Mouse (Mus musculus) lung, postnatal 0 days (tissue): ENCODE measurements around the gene Gm43738. TPM values are rescaled to one million over a fixed set of nuclear protein-coding genes. Genes with fewer than 3 reads are reported as not detected.

Source experiments
- ATAC-seq: fragments of 200-750 bp; cut with Nextera tagmentation; 2 replicates; pipeline ENCODE4 v1.8.0; 2017; ENCODE audit warnings: moderate library complexity
- DNase-seq: peaks from one replicate; pipeline ENCODE4 v3.0.0-alpha.2; 2016; ENCODE audit warnings: low spot score
- H3K27ac ChIP-seq: fragments of 300-500 bp; sonication (generic); 2 replicates; pipeline ENCODE4 v1.5.1; 2014; ENCODE audit warnings: antibody characterized with exemption, mild to moderate bottlenecking, low read length, mixed read lengths
- H3K27me3 ChIP-seq: fragments of 300-500 bp; sonication (generic); replicated peaks from 2 replicates; pipeline ENCODE4 v1.6.1; 2014; ENCODE audit warnings: low read length, mixed read lengths; ENCODE audit not compliant: insufficient read depth
- H3K36me3 ChIP-seq: fragments of 300-500 bp; sonication (generic); 2 replicates; pipeline ENCODE4 v1.6.1; 2014; ENCODE audit warnings: low read length, mixed read lengths; ENCODE audit not compliant: insufficient read depth
- H3K4me1 ChIP-seq: fragments of 300-500 bp; sonication (generic); 2 replicates; pipeline ENCODE4 v1.6.1; 2014; ENCODE audit warnings: antibody characterized with exemption, low read depth, low read length, mixed read lengths; ENCODE audit not compliant: insufficient read depth
- H3K4me2 ChIP-seq: fragments of 300-500 bp; sonication (generic); replicated peaks from 2 replicates; pipeline ENCODE4 v1.6.1; 2014; ENCODE audit warnings: low read depth, mild to moderate bottlenecking, low read length, moderate library complexity, mixed read lengths
- H3K4me3 ChIP-seq: fragments of 300-500 bp; sonication (generic); 2 replicates; pipeline ENCODE4 v1.5.1; 2014; ENCODE audit warnings: low read depth, low read length
- H3K9ac ChIP-seq: fragments of 300-500 bp; sonication (generic); replicated peaks from 2 replicates; pipeline ENCODE4 v1.6.1; 2014; ENCODE audit warnings: low read depth, mild to moderate bottlenecking
- H3K9me3 ChIP-seq: fragments of 300-500 bp; sonication (generic); 2 replicates; pipeline ENCODE4 v1.6.1; 2016; ENCODE audit warnings: low read length, mixed read lengths
- CTCF ChIP-seq: IDR thresholded peaks from 2 replicates; pipeline ENCODE4 v1.5.1; 2016; ENCODE audit warnings: antibody characterized with exemption, mild to moderate bottlenecking
- EP300 ChIP-seq: IDR thresholded peaks from 2 replicates; pipeline ENCODE4 v1.6.1; 2016; ENCODE audit warnings: antibody characterized with exemption, mild to moderate bottlenecking, control low read depth
- WGBS: fragments of 180-500 bp; shearing (Covaris S2); extraction: QIAGEN DNeasy Blood & Tissue Kit; methylation state at CpG from one replicate; pipeline ENCODE4 v1.1.7; 2014; 5-methylcytosine and 5-hydroxymethylcytosine counted together
- polyA plus RNA-seq: library from polyadenylated mRNA; unstranded; fragments of >200 nt; fragmentation: Nextera tagmentation; extraction: Ambion mirVana; gene quantifications from 2 replicates; pipeline ENCODE4 v1.2.1, GENCODE M21; 2015

The Gm43738 gene
- polyA plus RNA-seq, 1 experiment from 2014 or later: not detected

GRCm38 (mm10) chr3:89136365-89136764, 35.5 kb upstream of the Gm43738 start:
- Histone ChIP-seq H3K4me1 (no peaks in the 10 kb centered on the region), H3K27ac (no peak overlapping the region), H3K9me3 (no peaks in the 10 kb centered on the region), H3K9ac (no peak overlapping the region), H3K4me3 (no peak overlapping the region), H3K27me3 (no peaks in the 10 kb centered on the region), H3K4me2 (no peak overlapping the region), H3K36me3 (no peaks in the 10 kb centered on the region)
- ATAC-seq (peak; percentile 54; the same call in 1 of the 2 replicates), DNase-seq (no peak)
- 33% methylated on average over 9 of the region's 9 CpGs for WGBS
- TF ChIP-seq CTCF (peak; percentile 36), EP300 (no peak)

GRCm38 (mm10) chr3:89135958-89136357, 35.1 kb upstream of the Gm43738 start, which contains the start of gene Pklr:
Pklr (plus strand) TSS chr3:89136142.
- no peak within 1 kb of the TSS for H3K9ac ChIP-seq
- 65% methylated on average over 3 of the region's 3 CpGs for WGBS
- no peak within 1 kb of the TSS for H3K4me3 ChIP-seq
- ATAC-seq (no peak), DNase-seq (no peak)
- no peaks in the 10 kb centered on the region for H3K27me3 ChIP-seq
- no peak within 1 kb of the TSS for H3K27ac ChIP-seq
- no peak within 1 kb of the TSS for H3K4me2 ChIP-seq
- no peaks in the 10 kb centered on the region for H3K36me3 ChIP-seq
- TF ChIP-seq EP300 (no peak), CTCF (no peak)
- no peaks in the 10 kb centered on the region for H3K4me1 ChIP-seq
- no peaks in the 10 kb centered on the region for H3K9me3 ChIP-seq

DNA sequence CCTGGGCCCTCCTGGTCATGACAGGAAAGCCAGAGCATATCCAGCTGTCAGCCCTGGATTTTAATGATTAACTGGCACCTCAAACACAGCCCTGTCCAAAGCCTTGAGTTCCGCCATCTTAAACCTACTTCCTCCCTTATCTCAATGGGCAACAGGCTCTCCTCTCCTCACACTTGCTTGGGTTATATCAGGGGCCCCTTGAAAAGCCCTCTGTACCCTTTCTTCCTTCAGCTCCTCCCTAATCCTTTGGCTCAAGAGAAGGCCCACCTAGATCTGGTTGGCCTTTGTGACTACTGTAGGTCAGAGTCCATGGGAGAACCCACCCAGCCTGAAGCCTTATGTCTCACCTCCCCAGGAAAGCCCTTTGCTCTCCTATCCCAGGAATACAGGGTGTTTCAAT, 32.9 kb upstream of the Gm43738 start:
- H3K9ac ChIP-seq: no peak overlapping the region
- H3K4me2 ChIP-seq: no peak overlapping the region
- no peaks in the 10 kb centered on the region for H3K27me3 ChIP-seq
- no peaks in the 10 kb centered on the region for H3K4me1 ChIP-seq
- ATAC-seq (no peak), DNase-seq (no peak)
- no peak overlapping the region for H3K27ac ChIP-seq
- H3K4me3 ChIP-seq: no peak overlapping the region
- WGBS: 60% methylated on average over 1 of the region's 1 CpGs
- no peaks in the 10 kb centered on the region for H3K36me3 ChIP-seq
- H3K9me3 ChIP-seq: no peaks in the 10 kb centered on the region
- TF ChIP-seq CTCF (no peak), EP300 (no peak)

GRCm38 (mm10) chr3:89133063-89133450, 32.2 kb upstream of the Gm43738 start:
- WGBS: 70% methylated on average over 7 of the region's 7 CpGs
- H3K4me2 ChIP-seq: no peak overlapping the region
- DNase-seq (no peak), ATAC-seq (no peak)
- no peak overlapping the region for H3K9ac ChIP-seq
- no peaks in the 10 kb centered on the region for H3K9me3 ChIP-seq
- H3K4me3 ChIP-seq: no peak overlapping the region
- no peaks in the 10 kb centered on the region for H3K4me1 ChIP-seq
- TF ChIP-seq EP300: no peak
- TF ChIP-seq CTCF: no peak
- no peaks in the 10 kb centered on the region for H3K27me3 ChIP-seq
- no peak overlapping the region for H3K27ac ChIP-seq
- H3K36me3 ChIP-seq: no peaks in the 10 kb centered on the region

DNA sequence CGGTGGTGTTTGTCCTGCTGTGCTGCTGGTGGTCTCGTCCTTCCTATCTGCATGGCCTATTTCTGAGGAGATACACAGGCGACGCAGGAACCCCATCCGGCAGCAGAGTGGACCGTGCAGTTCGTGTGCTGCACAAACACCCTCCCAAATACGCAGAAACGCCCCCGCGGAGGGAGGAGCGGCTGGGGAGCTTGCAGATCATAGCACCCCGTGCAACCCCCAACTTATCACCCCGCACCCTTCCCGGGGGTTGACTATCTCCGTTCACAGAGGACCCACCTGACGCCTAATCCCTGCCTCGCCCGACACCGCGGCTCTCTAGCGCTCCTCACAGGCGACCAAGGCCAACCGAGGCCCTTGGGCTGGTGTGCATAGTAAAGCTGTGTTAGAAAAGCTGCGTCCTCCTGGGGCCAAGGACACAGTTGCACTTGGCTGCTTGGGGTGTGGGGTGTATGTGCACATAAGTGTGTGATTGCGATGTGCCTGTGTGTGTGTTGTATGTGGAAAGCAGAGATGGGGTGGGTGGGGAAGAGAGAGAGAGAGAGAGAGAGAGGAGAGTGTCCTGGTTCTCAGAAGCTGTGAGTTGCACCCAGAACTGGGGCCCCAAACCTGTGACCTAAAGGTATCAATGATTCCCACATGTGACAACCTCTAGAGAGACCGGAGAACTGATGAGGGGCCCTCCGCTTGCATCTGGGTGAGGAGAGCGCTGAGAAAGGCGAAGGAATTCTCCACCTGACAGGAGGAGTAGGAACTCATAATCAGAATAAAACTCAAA, 31.6 kb upstream of the Gm43738 start:
- no peak for TF ChIP-seq EP300
- TF ChIP-seq CTCF: peak; percentile 67
- 0 out of 2 replicates have a peak overlapping the region, but pooled peaks have one; percentile 8 for H3K4me3 ChIP-seq
- ATAC-seq (peak; percentile 37; the same call in 1 of the 2 replicates), DNase-seq (peak; percentile 42)
- no peak overlapping the region for H3K27ac ChIP-seq
- H3K27me3 ChIP-seq: no peaks in the 10 kb centered on the region
- WGBS: 14% methylated on average over 29 of the region's 30 CpGs
- H3K9ac ChIP-seq: no peak overlapping the region
- H3K4me1 ChIP-seq: no peaks in the 10 kb centered on the region
- peak overlapping the region; percentile 52 for H3K4me2 ChIP-seq
- no peaks in the 10 kb centered on the region for H3K9me3 ChIP-seq
- no peaks in the 10 kb centered on the region for H3K36me3 ChIP-seq

- DNase-seq: no peak
- Histone ChIP-seq H3K4me1 (no peaks in the 10 kb centered on the region), H3K27me3 (no peaks in the 10 kb centered on the region), H3K9me3 (no peaks in the 10 kb centered on the region), H3K4me3 (no peak overlapping the region), H3K4me2 (peak overlapping the region; percentile 52; the same call in 1 of the 2 replicates), H3K27ac (no peak overlapping the region), H3K36me3 (no peaks in the 10 kb centered on the region), H3K9ac (no peak overlapping the region)
- TF ChIP-seq EP300: no peak
- no peak for TF ChIP-seq CTCF
- WGBS: 44% methylated on average over 4 of the region's 4 CpGs
- no peak for ATAC-seq
Measured at GRCm38 (mm10) chr3:89131816-89132215, 30.9 kb upstream of the Gm43738 start.
